Mouse (Mus musculus) liver, adult 2 months (tissue): ENCODE measurements around the gene Rfxap.

Source experiments
- CTCF ChIP-seq: fragments of 200-500 bp; IDR thresholded peaks from 2 replicates; pipeline ENCODE4 v1.5.1; 2011; ENCODE audit warnings: low read depth, low read length, control low read depth
- POLR2A ChIP-seq: fragments of 200-500 bp; IDR thresholded peaks from 2 replicates; pipeline ENCODE4 v1.6.1; 2011; ENCODE audit warnings: low read length, control low read depth; ENCODE audit not compliant: insufficient read depth; ENCODE audit errors: extremely low read depth

- TF ChIP-seq CTCF = no peak
- TF ChIP-seq POLR2A = no peak
Measured at GRCm38 (mm10) chr3:54822526-54822925, 14.9 kb upstream of the Rfxap start.
